Mouse (Mus musculus) G1E-ER4 (cell line): ENCODE measurements around the gene Cttn. TPM values are rescaled to one million over a fixed set of nuclear protein-coding genes. Genes with fewer than 3 reads are reported as not detected.

Experiments
- GATA1 ChIP-seq: IDR thresholded peaks from one replicate; pipeline ENCODE4 v1.8.0; 2012; ENCODE audit warnings: low read length, inconsistent platforms
- polyA plus RNA-seq: library from polyadenylated mRNA; stranded (reverse); fragments of >175 nt; gene quantifications from 2 replicates; pipeline ENCODE4 v1.2.3, GENCODE M21; 2012

Cttn gene
- polyA plus RNA-seq, 1 experiment = 385 TPM

GRCm38 (mm10) chr7:144468741-144469140 is 2.1 kb downstream of the Cttn start:
- no peak for TF ChIP-seq GATA1

- no peak for TF ChIP-seq GATA1
These were observed 8.2 kb downstream of the Cttn start for GRCm38 (mm10) chr7:144462577-144462976.

GRCm38 (mm10) chr7:144461246-144461902 is 9.4 kb downstream of the Cttn start:
- TF ChIP-seq GATA1 = no peak

- TF ChIP-seq GATA1 = no peak
These were observed 11.9 kb downstream of the Cttn start for GRCm38 (mm10) chr7:144458881-144459280.

- no peak for TF ChIP-seq GATA1
These were observed 20.1 kb downstream of the Cttn start for GRCm38 (mm10) chr7:144450661-144451060.

GRCm38 (mm10) chr7:144449637-144450570 is 20.9 kb downstream of the Cttn start:
- no peak for TF ChIP-seq GATA1

- TF ChIP-seq GATA1 = no peak
These were observed 22.6 kb downstream of the Cttn start for GRCm38 (mm10) chr7:144448186-144448585.

GRCm38 (mm10) chr7:144447146-144447545 is 23.7 kb downstream of the Cttn start:
- no peak for TF ChIP-seq GATA1

- TF ChIP-seq GATA1 = no peak
These were observed 26.0 kb downstream of the Cttn start for GRCm38 (mm10) chr7:144444788-144445187.

GRCm38 (mm10) chr7:144441976-144442375 is 28.8 kb downstream of the Cttn start:
- no peak for TF ChIP-seq GATA1

GRCm38 (mm10) chr7:144441466-144441865 is 29.3 kb downstream of the Cttn start:
- no peak for TF ChIP-seq GATA1

GRCm38 (mm10) chr7:144438811-144439210 is 32.0 kb downstream of the Cttn start:
- no peak for TF ChIP-seq GATA1

GRCm38 (mm10) chr7:144432920-144433319 is 37.9 kb downstream of the Cttn start:
- no peak for TF ChIP-seq GATA1

- TF ChIP-seq GATA1 = no peak
These were observed 43.3 kb downstream of the Cttn start for GRCm38 (mm10) chr7:144427460-144427859.

- no peak for TF ChIP-seq GATA1
These were observed 44.2 kb downstream of the Cttn start for GRCm38 (mm10) chr7:144426594-144426993.

GRCm38 (mm10) chr7:144425953-144426352 is 44.9 kb downstream of the Cttn start:
- TF ChIP-seq GATA1 = no peak

- no peak for TF ChIP-seq GATA1
These were observed 49.3 kb downstream of the Cttn start for GRCm38 (mm10) chr7:144421478-144421877.
